Mouse (Mus musculus) heart, embryonic 13.5 days (tissue): ENCODE data around the gene Eid2. TPM values are rescaled to one million over a fixed set of nuclear protein-coding genes. Genes with fewer than 3 reads are reported as not detected.

Experiments used
- polyA plus RNA-seq: library from polyadenylated mRNA; unstranded; fragments of >200 nt; fragmentation: Nextera tagmentation; extraction: Ambion mirVana; gene quantifications from 2 replicates; pipeline ENCODE4 v1.2.1, GENCODE M21; 2015

Eid2 gene
- polyA plus RNA-seq, 1 experiment from 2014 or later, result 1.1 TPM

Other genes starting within 250 kb of the Eid2 start
- gene Psmc4, start 217.8 kb upstream of the Eid2 start, polyA plus RNA-seq, result 232 and 244 TPM in 2 replicates
- gene Fcgbp, start 196.6 kb upstream of the Eid2 start, polyA plus RNA-seq, result 0.11 TPM in 1 of 2 replicates, not detected in the other
- 0.05 TPM in 1 of 2 replicates, not detected in the other for gene 9530053A07Rik, start 138.4 kb upstream of the Eid2 start, polyA plus RNA-seq
- gene Fbl, start 98.2 kb upstream of the Eid2 start, polyA plus RNA-seq, result 81.3 and 86.7 TPM in 2 replicates
- gene Dyrk1b, start 88.4 kb upstream of the Eid2 start, polyA plus RNA-seq, result 8.8 and 9.0 TPM in 2 replicates
- 7.4 and 7.6 TPM in 2 replicates for gene Eid2b, start 9.9 kb downstream of the Eid2 start, polyA plus RNA-seq
- gene Selenov, start 23.3 kb downstream of the Eid2 start, polyA plus RNA-seq, result not detected in 2 replicates
- gene Dll3, start 34.4 kb downstream of the Eid2 start, polyA plus RNA-seq, result 0.05 and 0.19 TPM in 2 replicates
- 114 and 131 TPM in 2 replicates for gene Timm50, start 44.2 kb downstream of the Eid2 start, polyA plus RNA-seq
- 60.1 and 62.3 TPM in 2 replicates for gene Supt5, start 70.9 kb downstream of the Eid2 start, polyA plus RNA-seq
- 599 and 651 TPM in 2 replicates for gene Rps16, start 82.8 kb downstream of the Eid2 start, polyA plus RNA-seq
- 43.5 and 49.3 TPM in 2 replicates for gene Plekhg2, start 104.7 kb downstream of the Eid2 start, polyA plus RNA-seq
- gene Zfp36, start 112.4 kb downstream of the Eid2 start, polyA plus RNA-seq, result 11.9 and 13.6 TPM in 2 replicates
- gene Med29, start 124.8 kb downstream of the Eid2 start, polyA plus RNA-seq, result 49.9 and 54.2 TPM in 2 replicates
- gene Paf1, start 125.1 kb downstream of the Eid2 start, polyA plus RNA-seq, result 73.4 and 75.1 TPM in 2 replicates
- gene Gmfg, start 169.6 kb downstream of the Eid2 start, polyA plus RNA-seq, result 6.9 and 8.4 TPM in 2 replicates
- 0.94 and 1.1 TPM in 2 replicates for gene Lrfn1, start 184.1 kb downstream of the Eid2 start, polyA plus RNA-seq
- not detected in 2 replicates for gene Ifnl2, start 242.6 kb downstream of the Eid2 start, polyA plus RNA-seq